Mouse (Mus musculus): Measurements from ENCODE around the gene Abhd17b.

The Abhd17b gene

DNA sequence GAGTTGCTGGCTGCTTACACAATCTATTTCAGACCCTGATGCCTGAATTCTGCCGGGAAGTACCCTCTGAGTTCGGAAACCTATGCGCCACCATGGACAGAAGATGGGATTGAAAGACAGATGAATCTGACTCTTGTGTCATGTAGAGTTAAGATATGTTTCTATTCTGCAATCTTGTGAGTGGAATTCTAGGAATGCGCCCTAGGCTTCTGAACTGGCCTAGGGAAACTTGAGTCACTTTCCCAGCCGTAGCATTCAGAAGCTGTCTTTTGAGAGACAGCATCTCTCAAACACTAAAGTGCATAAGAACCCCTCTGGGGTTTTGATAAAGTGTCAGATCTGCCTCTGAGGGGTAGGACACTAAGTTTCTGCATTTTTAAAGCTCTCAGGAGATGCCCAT is 78.9 kb downstream of the Abhd17b start:
- DNase-seq (ENCODE audit: low read depth, low spot score), result no peak

GRCm38 (mm10) chr19:21733176-21733575 is 80.2 kb downstream of the Abhd17b start:
- no peak for DNase-seq (ENCODE audit: low read depth, low spot score)

GRCm38 (mm10) chr19:21734112-21734511 is 81.1 kb downstream of the Abhd17b start:
- DNase-seq (ENCODE audit: low read depth, low spot score), result no peak
